In genomic region chr7:47116666-47117065, GRCm38 (mm10) we compare ENCODE assay signal across 35 mouse cellular contexts. TPM values are rescaled to one million over a fixed set of nuclear protein-coding genes. Genes with fewer than 3 reads are reported as not detected.
DNase-seq lines count a peak whose midpoint lies in the region; ATAC-seq and TF ChIP-seq lines count a peak whose summit lies in the region.
"Had no signal": no experiment of that assay in that cellular context is flagged by ENCODE, and none has a peak within 500 bp of the region (broad histone marks: within the 10 kb centered on the region; RNA-seq: fewer than 3 reads in every experiment).

No protein-coding gene starts in this region.

- H3K27ac ChIP-seq in forebrain, postnatal 0 days (ENCODE audit: low read depth, low read length), result no peak overlapping the region
- no peak overlapping the region for H3K27ac ChIP-seq in forebrain, embryonic 10.5 days
- H3K27ac ChIP-seq in midbrain, postnatal 0 days (ENCODE audit: low read depth, low read length), result no peak overlapping the region
- no peak overlapping the region for H3K27ac ChIP-seq in midbrain, embryonic 13.5 days
- H3K27ac ChIP-seq in kidney, adult 2 months (ENCODE audit: insufficient read depth, low read depth, low read length), result no peak overlapping the region
- H3K27ac ChIP-seq: embryonic facial prominence, embryonic 10.5 days; embryonic facial prominence, embryonic 15.5 days; forebrain, embryonic 13.5 days; gastrocnemius, adult 2 months; heart, adult 2 months; hindbrain, embryonic 14.5 days; layer of hippocampus, adult 2 months; limb, embryonic 13.5 days; lung, embryonic 15.5 days; midbrain, embryonic 10.5 days; neural tube, embryonic 12.5 days; stomach, embryonic 15.5 days had no signal

- no peak for TF ChIP-seq POLR2A in kidney, adult 2 months (IDR thresholded peaks at IDR 0.05; ENCODE audit: low read depth, low read length)

- peak; percentile 16; the same call in 1 of the 2 replicates for ATAC-seq in forebrain, postnatal 0 days
- no peak for ATAC-seq in midbrain, postnatal 0 days (ENCODE audit: low FRiP score)
- ATAC-seq in midbrain, embryonic 13.5 days, result no peak
- ATAC-seq: forebrain, embryonic 13.5 days; intestine, postnatal 0 days; midbrain, embryonic 16.5 days; Patski had no signal

- H3K4me1 ChIP-seq in forebrain, postnatal 0 days (ENCODE audit: insufficient read depth), result no peaks in the 10 kb centered on the region
- H3K4me1 ChIP-seq in forebrain, embryonic 10.5 days, result no peaks in the 10 kb centered on the region
- no peaks in the 10 kb centered on the region for H3K4me1 ChIP-seq in midbrain, postnatal 0 days (ENCODE audit: insufficient read depth, low read length)
- H3K4me1 ChIP-seq in midbrain, embryonic 13.5 days (replicated peaks), result no peaks in the 10 kb centered on the region
- H3K4me1 ChIP-seq in kidney, adult 2 months (ENCODE audit: control insufficient read depth, insufficient read depth, low read length), result no peaks in the 10 kb centered on the region
- H3K4me1 ChIP-seq: embryonic facial prominence, embryonic 10.5 days; embryonic facial prominence, embryonic 15.5 days; forebrain, embryonic 13.5 days; heart, embryonic 12.5 days; limb, embryonic 13.5 days; lung, embryonic 15.5 days; midbrain, embryonic 10.5 days; neural tube, embryonic 12.5 days; stomach, embryonic 15.5 days had no signal

- H3K27me3 ChIP-seq in forebrain, postnatal 0 days (ENCODE audit: insufficient read depth, low read length), result no peaks in the 10 kb centered on the region
- H3K27me3 ChIP-seq in forebrain, embryonic 10.5 days (ENCODE audit: poor library complexity, severe bottlenecking), result no peaks in the 10 kb centered on the region
- H3K27me3 ChIP-seq in midbrain, postnatal 0 days (ENCODE audit: insufficient read depth, low read length), result no peaks in the 10 kb centered on the region
- H3K27me3 ChIP-seq in midbrain, embryonic 13.5 days, result no peaks in the 10 kb centered on the region
- no peaks in the 10 kb centered on the region for H3K27me3 ChIP-seq in kidney, adult 2 months (replicated peaks; ENCODE audit: control insufficient read depth, insufficient read depth, low read length)
- H3K27me3 ChIP-seq: embryonic facial prominence, embryonic 15.5 days; forebrain, embryonic 13.5 days; heart, embryonic 12.5 days; limb, embryonic 13.5 days; lung, embryonic 15.5 days; neural tube, embryonic 12.5 days; stomach, embryonic 15.5 days had no signal

- H3K36me3 ChIP-seq in forebrain, postnatal 0 days (ENCODE audit: insufficient read depth), result peaks cover 14% of the 10 kb centered on the region
- H3K36me3 ChIP-seq in forebrain, embryonic 10.5 days (replicated peaks), result no peaks in the 10 kb centered on the region
- peaks cover 23% of the 10 kb centered on the region for H3K36me3 ChIP-seq in midbrain, postnatal 0 days (ENCODE audit: insufficient read depth, low read length)
- peaks cover 12% of the 10 kb centered on the region for H3K36me3 ChIP-seq in midbrain, embryonic 13.5 days
- no peaks in the 10 kb centered on the region for H3K36me3 ChIP-seq in kidney, adult 2 months (ENCODE audit: control insufficient read depth, insufficient read depth, low read length)
- H3K36me3 ChIP-seq: embryonic facial prominence, embryonic 10.5 days; embryonic facial prominence, embryonic 15.5 days; heart, embryonic 12.5 days; limb, embryonic 13.5 days; lung, embryonic 15.5 days; midbrain, embryonic 10.5 days; stomach, embryonic 15.5 days had no signal

- no peak overlapping the region for H3K4me2 ChIP-seq in forebrain, postnatal 0 days (ENCODE audit: low read depth)
- H3K4me2 ChIP-seq in midbrain, postnatal 0 days (ENCODE audit: low read depth, low read length, poor library complexity, severe bottlenecking), result no peak overlapping the region
- no peak overlapping the region for H3K4me2 ChIP-seq in midbrain, embryonic 13.5 days (replicated peaks)
- H3K4me2 ChIP-seq: embryonic facial prominence, embryonic 15.5 days; forebrain, embryonic 13.5 days; heart, embryonic 12.5 days; hindbrain, embryonic 14.5 days; limb, embryonic 13.5 days; liver, embryonic 11.5 days; lung, embryonic 15.5 days; neural tube, embryonic 12.5 days; stomach, embryonic 15.5 days had no signal

- DNase-seq in forebrain, postnatal 0 days, result no peak
- no peak for DNase-seq in forebrain, embryonic 10.5 days (ENCODE audit: extremely low spot score, low spot score)
- peak; percentile 5 for DNase-seq in midbrain, postnatal 0 days (ENCODE audit: low spot score)
- DNase-seq in cerebellum, postnatal 10 days, result peak; percentile 73 to 81
- DNase-seq in kidney, adult 2 months, result no peak
- DNase-seq in ovary, postnatal 36 days (ENCODE audit: low spot score), result no peak
- DNase-seq: adrenal gland, postnatal 10 days; gastrocnemius, adult 2 months; gastrocnemius, postnatal 36 days; heart, adult 2 months; heart, postnatal 4 days; kidney, postnatal 25 days; retina, postnatal 1 day; right cerebral cortex, postnatal 25 days had no signal

- no peaks in the 10 kb centered on the region for H3K9me3 ChIP-seq in forebrain, postnatal 0 days (ENCODE audit: low read length)
- no peaks in the 10 kb centered on the region for H3K9me3 ChIP-seq in forebrain, embryonic 10.5 days
- H3K9me3 ChIP-seq in midbrain, postnatal 0 days (ENCODE audit: low read length), result no peaks in the 10 kb centered on the region
- H3K9me3 ChIP-seq in midbrain, embryonic 13.5 days, result no peaks in the 10 kb centered on the region
- H3K9me3 ChIP-seq: embryonic facial prominence, embryonic 10.5 days; embryonic facial prominence, embryonic 15.5 days; forebrain, embryonic 13.5 days; heart, embryonic 12.5 days; limb, embryonic 13.5 days; lung, embryonic 15.5 days; midbrain, embryonic 10.5 days; neural tube, embryonic 12.5 days; stomach, embryonic 15.5 days had no signal

- no peak overlapping the region for H3K4me3 ChIP-seq in forebrain, postnatal 0 days (ENCODE audit: low read depth, low read length)
- H3K4me3 ChIP-seq in forebrain, embryonic 10.5 days, result no peak overlapping the region
- H3K4me3 ChIP-seq in midbrain, postnatal 0 days (ENCODE audit: low read depth, low read length), result no peak overlapping the region
- H3K4me3 ChIP-seq in midbrain, embryonic 13.5 days (replicated peaks), result no peak overlapping the region
- no peak overlapping the region for H3K4me3 ChIP-seq in kidney, adult 2 months (ENCODE audit: insufficient read depth, low read depth, low read length)
- H3K4me3 ChIP-seq: embryonic facial prominence, embryonic 10.5 days; embryonic facial prominence, embryonic 15.5 days; forebrain, embryonic 13.5 days; gastrocnemius, adult 2 months; heart, adult 2 months; heart, embryonic 12.5 days; layer of hippocampus, adult 2 months; limb, embryonic 13.5 days; lung, embryonic 15.5 days; midbrain, embryonic 10.5 days; myocyte; neural tube, embryonic 12.5 days; stomach, embryonic 15.5 days had no signal

- 82% methylated on average over 6 of the region's 6 CpGs for WGBS in forebrain, postnatal 0 days
- 83% methylated on average over 6 of the region's 6 CpGs for WGBS in forebrain, embryonic 10.5 days
- 79% methylated on average over 6 of the region's 6 CpGs for WGBS in midbrain, postnatal 0 days
- WGBS in midbrain, embryonic 13.5 days, result 85% methylated on average over 6 of the region's 6 CpGs
- 81% methylated on average over 6 of the region's 6 CpGs for WGBS in kidney, adult 2 months

- H3K9ac ChIP-seq in forebrain, postnatal 0 days, result no peak overlapping the region
- no peak overlapping the region for H3K9ac ChIP-seq in midbrain, postnatal 0 days (replicated peaks; ENCODE audit: low read length, poor library complexity, severe bottlenecking)
- no peak overlapping the region for H3K9ac ChIP-seq in midbrain, embryonic 13.5 days (replicated peaks)
- H3K9ac ChIP-seq: embryonic facial prominence, embryonic 15.5 days; forebrain, embryonic 13.5 days; heart, embryonic 12.5 days; hindbrain, embryonic 14.5 days; limb, embryonic 13.5 days; lung, embryonic 15.5 days; neural tube, embryonic 12.5 days; stomach, embryonic 15.5 days had no signal

- no peak for TF ChIP-seq CTCF in forebrain, postnatal 0 days (IDR thresholded peaks at IDR 0.05; ENCODE audit: low read depth)
- TF ChIP-seq CTCF in midbrain, postnatal 0 days (IDR thresholded peaks at IDR 0.05), result no peak
- no peak for TF ChIP-seq CTCF in kidney, adult 2 months (conservative IDR thresholded peaks at IDR 0.05; ENCODE audit: insufficient read depth, insufficient read length, low read depth, low read length)

RNA-seq across cellular contexts. Expression of gene Ptpn5, which starts 16.8 kb away (rescaled TPM):
- total RNA-seq in forebrain, postnatal 0 days (2014; rRNA removed), result 57.1 and 67.4 TPM in 2 replicates
- 101 and 132 TPM in 2 replicates for polyA plus RNA-seq in forebrain, postnatal 0 days (2015; fragmentation: Nextera tagmentation; extraction: Ambion mirVana)
- polyA plus RNA-seq in forebrain, embryonic 10.5 days (2016; fragmentation: Nextera tagmentation; extraction: Ambion mirVana), result 2.9 and 4.1 TPM in 2 replicates
- 114 and 124 TPM in 2 replicates for total RNA-seq in midbrain, postnatal 0 days (2014; rRNA removed)
- polyA plus RNA-seq in midbrain, postnatal 0 days (2015; fragmentation: Nextera tagmentation; extraction: Ambion mirVana), result 187 and 195 TPM in 2 replicates
- 98.6 and 102 TPM in 2 replicates for polyA plus RNA-seq in midbrain, embryonic 13.5 days (2015; fragmentation: Nextera tagmentation; extraction: Ambion mirVana)
- 0.61 and 0.79 TPM in 2 replicates for polyA plus RNA-seq in kidney, adult 2 months (2012; rRNA removed)
- total RNA-seq: gastrocnemius, adult 2 months; gastrocnemius, postnatal 36 days; heart, adult 2 months; heart, postnatal 4 days; megakaryocyte progenitor cell, adult 5-6 weeks; MEL had no signal
- polyA plus RNA-seq: heart, adult 2 months; heart, postnatal 0 days; liver, embryonic 16.5 days had no signal

Comparison
In these comparisons a context has a peak if more than half of its experiments do, and no peak if none do; other contexts are left out.
1. RNA of gene Ptpn5, which starts 16.8 kb away (polyA plus RNA-seq): 187 to 195 TPM in midbrain, postnatal 0 days, 101 to 132 TPM in forebrain, postnatal 0 days and 98.6 to 102 TPM in midbrain, embryonic 13.5 days; 2.9 to 4.1 TPM in forebrain, embryonic 10.5 days and 0.61 to 0.79 TPM in kidney, adult 2 months; every median in the first group is over 10 times any median in the second.
2. DNase-seq: peak in midbrain, postnatal 0 days (single experiment) and cerebellum, postnatal 10 days (2 of 2); none in forebrain, postnatal 0 days (single experiment), forebrain, embryonic 10.5 days (single experiment), kidney, adult 2 months (single experiment) and ovary, postnatal 36 days (single experiment).